Mouse (Mus musculus) liver, adult 2 months (tissue): ENCODE measurements around the gene Zfp992.
"Not testable (repeated sequence)": the region's sequence is repeated elsewhere in the genome, so short reads cannot be mapped to it uniquely, and the experiment has no call there.

Source experiments
- CTCF ChIP-seq: fragments of 200-500 bp; IDR thresholded peaks from 2 replicates; pipeline ENCODE4 v1.5.1; 2011; ENCODE audit warnings: low read depth, low read length, control low read depth
- POLR2A ChIP-seq: fragments of 200-500 bp; IDR thresholded peaks from 2 replicates; pipeline ENCODE4 v1.6.1; 2011; ENCODE audit warnings: low read length, control low read depth; ENCODE audit not compliant: insufficient read depth; ENCODE audit errors: extremely low read depth

- TF ChIP-seq CTCF, POLR2A: not testable (repeated sequence)
Measured at GRCm38 (mm10) chr4:146445121-146445520, 3.7 kb upstream of the Zfp992 start.
